Mouse (Mus musculus) thymus, adult 2 months (tissue): ENCODE measurements around the gene Tmem253. TPM values are rescaled to one million over a fixed set of nuclear protein-coding genes. Genes with fewer than 3 reads are reported as not detected.

Source experiments
- DNase-seq: peaks from one replicate; pipeline ENCODE4 v3.0.0; 2021
- H3K27ac ChIP-seq: fragments of 200-500 bp; 2 replicates; pipeline ENCODE4 v1.5.1; 2012; ENCODE audit warnings: low read length, control low read depth; ENCODE audit not compliant: control insufficient read depth, insufficient read depth
- H3K27me3 ChIP-seq: fragments of 200-500 bp; 2 replicates; pipeline ENCODE4 v1.6.1; 2012; ENCODE audit warnings: mild to moderate bottlenecking, low read length, moderate library complexity, mixed read lengths; ENCODE audit not compliant: control insufficient read depth, insufficient read depth
- H3K36me3 ChIP-seq: fragments of 200-500 bp; 2 replicates; pipeline ENCODE4 v1.6.1; 2012; ENCODE audit warnings: mild to moderate bottlenecking, low read length, moderate library complexity; ENCODE audit not compliant: control insufficient read depth, insufficient read depth
- H3K4me1 ChIP-seq: fragments of 200-500 bp; replicated peaks from 2 replicates; pipeline ENCODE4 v1.6.1; 2012; ENCODE audit warnings: low read length; ENCODE audit not compliant: control insufficient read depth, insufficient read depth
- H3K4me3 ChIP-seq: fragments of 200-500 bp; 2 replicates; pipeline ENCODE4 v1.5.1; 2012; ENCODE audit warnings: mild to moderate bottlenecking, low read length, control low read depth, moderate library complexity; ENCODE audit not compliant: control insufficient read depth, insufficient read depth
- CTCF ChIP-seq: fragments of 200-500 bp; IDR thresholded peaks from 2 replicates; pipeline ENCODE4 v1.5.1; 2012; ENCODE audit warnings: mild to moderate bottlenecking, control low read depth, low read length, moderate library complexity, borderline replicate concordance; ENCODE audit not compliant: control insufficient read depth, poor library complexity, insufficient read depth; ENCODE audit errors: extremely low read depth
- POLR2A ChIP-seq: fragments of 200-500 bp; IDR thresholded peaks from 2 replicates; pipeline ENCODE4 v1.6.1; 2012; ENCODE audit warnings: mild to moderate bottlenecking, low read length, control low read depth, moderate library complexity; ENCODE audit not compliant: control insufficient read depth, poor library complexity, insufficient read depth; ENCODE audit errors: extremely low read depth
- WGBS: fragments of 180-500 bp; shearing (Covaris S2); methylation state at CpG from one replicate; pipeline ENCODE4 v1.1.7; 2018; 5-methylcytosine and 5-hydroxymethylcytosine counted together
- polyA plus RNA-seq: library from polyadenylated mRNA; depleted of rRNA; stranded (reverse); fragments of >200 nt; gene quantifications from 2 replicates; pipeline ENCODE4 v1.2.3, GENCODE M21; 2012

Gene Tmem253
- polyA plus RNA-seq, 1 experiment, result 2.9 TPM

- TF ChIP-seq POLR2A (no peak), CTCF (no peak)
- WGBS, result 93% methylated on average over 4 of the region's 4 CpGs
- H3K27ac ChIP-seq, result no peak overlapping the region
- no peak overlapping the region for H3K4me3 ChIP-seq
- no peak for DNase-seq
- peaks cover 25% of the 10 kb centered on the region for H3K4me1 ChIP-seq
- no peaks in the 10 kb centered on the region for H3K36me3 ChIP-seq
- H3K27me3 ChIP-seq, result no peaks in the 10 kb centered on the region
These were observed 5.7 kb downstream of the Tmem253 start for GRCm38 (mm10) chr14:52021138-52021529.

DNA sequence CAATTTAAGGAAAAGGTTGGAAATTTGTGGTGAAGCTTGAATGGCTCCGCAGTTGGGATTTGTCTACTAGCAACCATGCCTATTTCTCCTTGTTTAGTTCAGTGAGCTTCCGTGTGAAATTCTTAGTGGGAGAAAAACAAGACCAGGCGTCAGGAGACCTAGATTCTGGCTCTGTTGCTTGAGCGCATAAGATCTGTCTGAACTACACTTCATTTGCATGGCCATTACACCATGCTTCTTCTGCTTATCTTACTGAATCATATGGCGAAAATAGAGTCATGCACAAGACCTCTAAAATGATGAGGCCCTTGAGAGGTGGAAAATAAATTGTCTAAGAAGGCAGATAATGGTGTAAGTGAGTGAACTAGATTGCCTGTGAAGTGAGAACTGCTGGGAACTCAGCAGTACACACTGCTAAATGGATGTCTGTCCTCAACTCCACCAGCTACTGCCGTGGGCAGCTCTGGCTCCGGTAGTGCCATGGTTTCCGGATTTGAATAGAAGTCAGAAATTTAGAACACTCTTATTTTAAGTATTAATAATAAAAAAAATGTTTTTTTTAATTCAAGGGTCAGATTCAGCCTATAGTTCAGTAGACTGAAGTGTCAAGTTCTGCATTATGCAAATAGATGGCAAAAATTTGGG, 6.2 kb downstream of the Tmem253 start:
- Histone ChIP-seq H3K4me3 (no peak overlapping the region), H3K4me1 (peaks cover 25% of the 10 kb centered on the region), H3K36me3 (no peaks in the 10 kb centered on the region), H3K27me3 (no peaks in the 10 kb centered on the region), H3K27ac (no peak overlapping the region)
- TF ChIP-seq CTCF (no peak), POLR2A (no peak)
- DNase-seq, result no peak
- WGBS, result 97% methylated on average over 8 of the region's 8 CpGs

GRCm38 (mm10) chr14:52022244-52022708, 6.8 kb downstream of the Tmem253 start:
- no peaks in the 10 kb centered on the region for H3K27me3 ChIP-seq
- no peaks in the 10 kb centered on the region for H3K36me3 ChIP-seq
- DNase-seq, result no peak
- H3K27ac ChIP-seq, result peak overlapping the region; percentile 43; the same call in 1 of the 2 replicates
- peaks cover 22% of the 10 kb centered on the region for H3K4me1 ChIP-seq
- no peak overlapping the region for H3K4me3 ChIP-seq
- 58% methylated on average over 3 of the region's 3 CpGs for WGBS
- TF ChIP-seq POLR2A, result no peak
- TF ChIP-seq CTCF, result no peak

- peak overlapping the region; percentile 14; the same call in 1 of the 2 replicates for H3K4me3 ChIP-seq
- peak overlapping the region; percentile 75 for H3K27ac ChIP-seq
- H3K27me3 ChIP-seq, result no peaks in the 10 kb centered on the region
- peak; percentile 93 for DNase-seq
- TF ChIP-seq CTCF (0 out of 2 replicates have a peak, but pooled peaks have one; percentile 15), POLR2A (no peak)
- peaks cover 22% of the 10 kb centered on the region for H3K4me1 ChIP-seq
- 11% methylated on average over 23 of the region's 23 CpGs for WGBS
- H3K36me3 ChIP-seq, result no peaks in the 10 kb centered on the region
These were observed 7.4 kb downstream of the Tmem253 start for GRCm38 (mm10) chr14:52022709-52023459.

GRCm38 (mm10) chr14:52024133-52024532, 8.7 kb downstream of the Tmem253 start:
- Histone ChIP-seq H3K4me1 (peaks cover 12% of the 10 kb centered on the region), H3K27me3 (no peaks in the 10 kb centered on the region), H3K36me3 (no peaks in the 10 kb centered on the region), H3K4me3 (no peak overlapping the region), H3K27ac (no peak overlapping the region)
- TF ChIP-seq POLR2A, result no peak
- no peak for TF ChIP-seq CTCF
- no peak for DNase-seq
- WGBS, result 90% methylated on average over 2 of the region's 2 CpGs

DNA sequence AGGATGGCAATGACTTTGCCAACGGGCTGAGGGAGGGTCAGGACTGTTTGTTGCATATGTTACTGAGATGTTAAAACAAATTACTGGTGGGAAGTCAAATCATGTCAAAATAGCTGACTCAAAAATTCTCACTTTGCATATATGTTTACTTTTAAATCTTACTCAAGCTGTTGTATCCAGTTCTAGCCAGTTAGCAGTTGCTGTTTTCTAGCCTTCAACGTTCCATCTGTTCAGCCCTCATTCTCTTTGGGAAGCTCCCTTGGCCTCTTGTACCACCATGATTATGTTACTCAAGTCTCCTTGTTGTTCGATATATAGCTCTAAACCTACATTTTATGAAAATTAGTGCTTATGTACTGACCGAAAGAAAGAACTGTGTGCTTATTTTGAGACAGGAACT, 10.9 kb downstream of the Tmem253 start:
- TF ChIP-seq POLR2A (no peak), CTCF (no peak)
- H3K27ac ChIP-seq, result no peak overlapping the region
- H3K36me3 ChIP-seq, result no peaks in the 10 kb centered on the region
- 93% methylated on average over 4 of the region's 4 CpGs for WGBS
- H3K27me3 ChIP-seq, result no peaks in the 10 kb centered on the region
- no peak overlapping the region for H3K4me3 ChIP-seq
- DNase-seq, result no peak
- H3K4me1 ChIP-seq, result peaks cover 9% of the 10 kb centered on the region
